Mouse (Mus musculus) lung, embryonic 15.5 days (tissue): Measurements from ENCODE around the gene Spock1. TPM values are rescaled to one million over a fixed set of nuclear protein-coding genes. Genes with fewer than 3 reads are reported as not detected.

ENCODE experiments used
- ATAC-seq: fragments of 200-750 bp; cut with Nextera tagmentation; 2 replicates; pipeline ENCODE4 v1.8.0; 2017; ENCODE audit warnings: moderate number of reproducible peaks, borderline replicate concordance; ENCODE audit not compliant: low FRiP score, low TSS enrichment; ENCODE audit errors: extremely low read depth
- H3K27ac ChIP-seq: fragments of 300-500 bp; sonication (generic); 2 replicates; pipeline ENCODE4 v1.5.1; 2015; ENCODE audit warnings: moderate library complexity, mild to moderate bottlenecking, inconsistent platforms
- H3K27me3 ChIP-seq: fragments of 300-500 bp; sonication (generic); 2 replicates; pipeline ENCODE4 v1.6.1; 2015; ENCODE audit warnings: inconsistent platforms
- H3K36me3 ChIP-seq: fragments of 300-500 bp; sonication (generic); 2 replicates; pipeline ENCODE4 v1.6.1; 2015; ENCODE audit warnings: inconsistent platforms
- H3K4me1 ChIP-seq: fragments of 300-500 bp; sonication (generic); 2 replicates; pipeline ENCODE4 v1.6.1; 2015; ENCODE audit warnings: inconsistent platforms
- H3K4me2 ChIP-seq: fragments of 300-500 bp; sonication (generic); 2 replicates; pipeline ENCODE4 v1.6.1; 2015; ENCODE audit warnings: inconsistent platforms, mild to moderate bottlenecking, moderate library complexity
- H3K4me3 ChIP-seq: fragments of 300-500 bp; sonication (generic); 2 replicates; pipeline ENCODE4 v1.5.1; 2015; ENCODE audit warnings: mild to moderate bottlenecking, inconsistent platforms
- H3K9ac ChIP-seq: fragments of 300-500 bp; sonication (generic); 2 replicates; pipeline ENCODE4 v1.6.1; 2015; ENCODE audit warnings: inconsistent platforms
- H3K9me3 ChIP-seq: fragments of 300-500 bp; sonication (generic); 2 replicates; pipeline ENCODE4 v1.6.1; 2016; ENCODE audit warnings: inconsistent platforms
- WGBS: fragments of 180-500 bp; shearing (Covaris S2); methylation state at CpG from one replicate; pipeline ENCODE4 v1.1.7; 2015; 5-methylcytosine and 5-hydroxymethylcytosine counted together
- polyA plus RNA-seq: library from polyadenylated mRNA; unstranded; fragments of >200 nt; fragmentation: Nextera tagmentation; extraction: Ambion mirVana; gene quantifications from 2 replicates; pipeline ENCODE4 v1.2.1, GENCODE M21; 2015

Spock1 gene
- polyA plus RNA-seq, 1 experiment from 2014 or later: 0.32 TPM

DNA sequence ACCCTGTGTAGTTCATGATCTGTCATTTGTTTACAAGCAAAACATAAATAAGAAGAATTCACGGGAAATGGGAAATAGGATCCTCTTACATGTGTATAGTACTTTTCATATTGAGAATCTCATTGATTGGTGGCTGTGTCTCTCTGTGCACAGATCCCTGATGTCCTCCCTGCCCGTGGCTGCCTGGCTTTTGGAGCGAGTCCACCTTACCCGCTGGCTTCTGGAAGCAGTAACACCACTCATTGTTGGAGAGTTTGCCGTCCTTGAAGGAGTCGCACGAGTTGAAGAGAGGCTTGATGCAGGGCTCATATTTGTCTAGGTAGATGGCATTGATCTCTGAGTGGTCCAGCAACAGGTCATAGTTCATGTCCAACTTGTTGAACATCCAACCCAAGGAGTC lies 468.0 kb downstream of the Spock1 start:
- Histone ChIP-seq H3K27ac (no peak overlapping the region), H3K4me3 (no peak overlapping the region), H3K4me1 (no peaks in the 10 kb centered on the region), H3K9ac (no peak overlapping the region), H3K36me3 (no peaks in the 10 kb centered on the region), H3K27me3 (no peaks in the 10 kb centered on the region), H3K9me3 (no peaks in the 10 kb centered on the region), H3K4me2 (no peak overlapping the region)
- no peak for ATAC-seq
- WGBS: 68% methylated on average over 7 of the region's 7 CpGs

DNA sequence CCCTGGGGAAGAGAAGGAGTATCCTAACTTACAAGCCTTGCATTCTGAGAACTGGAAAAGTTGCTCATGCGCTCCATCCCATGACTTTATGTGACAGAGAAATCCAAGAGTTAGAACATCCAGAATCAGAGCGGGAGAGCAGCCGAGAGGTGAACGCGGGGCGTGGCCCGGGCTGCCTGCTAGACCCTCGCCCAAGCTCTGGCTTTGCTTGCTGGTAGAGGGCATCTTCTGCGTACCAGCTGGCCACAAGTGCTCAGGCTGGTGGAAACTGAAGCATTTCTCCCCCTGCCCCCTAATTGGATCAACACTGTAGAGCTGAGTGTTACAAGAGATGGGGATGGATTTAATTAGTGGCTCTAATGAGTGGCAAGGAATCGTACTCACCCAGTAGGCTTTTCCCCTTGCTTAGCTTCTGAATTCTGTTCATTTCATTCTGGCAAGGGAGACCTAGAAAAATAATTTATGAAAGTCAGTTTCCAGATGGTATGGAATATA lies 472.4 kb downstream of the Spock1 start:
- no peak for ATAC-seq
- H3K4me2 ChIP-seq: no peak overlapping the region
- no peak overlapping the region for H3K4me3 ChIP-seq
- H3K9ac ChIP-seq: no peak overlapping the region
- H3K27ac ChIP-seq: no peak overlapping the region
- no peaks in the 10 kb centered on the region for H3K36me3 ChIP-seq
- H3K9me3 ChIP-seq: no peaks in the 10 kb centered on the region
- no peaks in the 10 kb centered on the region for H3K27me3 ChIP-seq
- WGBS: 88% methylated on average over 10 of the region's 10 CpGs
- no peaks in the 10 kb centered on the region for H3K4me1 ChIP-seq

GRCm38 (mm10) chr13:57433848-57434247 lies 474.3 kb downstream of the Spock1 start:
- H3K36me3 ChIP-seq: no peaks in the 10 kb centered on the region
- H3K9me3 ChIP-seq: no peaks in the 10 kb centered on the region
- no peaks in the 10 kb centered on the region for H3K4me1 ChIP-seq
- H3K4me2 ChIP-seq: no peak overlapping the region
- H3K27me3 ChIP-seq: no peaks in the 10 kb centered on the region
- WGBS: 87% methylated on average over 4 of the region's 4 CpGs
- H3K27ac ChIP-seq: no peak overlapping the region
- no peak for ATAC-seq
- no peak overlapping the region for H3K4me3 ChIP-seq
- H3K9ac ChIP-seq: no peak overlapping the region

GRCm38 (mm10) chr13:57431815-57432214 lies 476.3 kb downstream of the Spock1 start:
- WGBS: 90% methylated on average over 4 of the region's 4 CpGs
- ATAC-seq: no peak
- Histone ChIP-seq H3K9me3 (no peaks in the 10 kb centered on the region), H3K27me3 (no peaks in the 10 kb centered on the region), H3K4me2 (no peak overlapping the region), H3K27ac (no peak overlapping the region), H3K36me3 (no peaks in the 10 kb centered on the region), H3K4me3 (no peak overlapping the region), H3K4me1 (no peaks in the 10 kb centered on the region), H3K9ac (no peak overlapping the region)

DNA sequence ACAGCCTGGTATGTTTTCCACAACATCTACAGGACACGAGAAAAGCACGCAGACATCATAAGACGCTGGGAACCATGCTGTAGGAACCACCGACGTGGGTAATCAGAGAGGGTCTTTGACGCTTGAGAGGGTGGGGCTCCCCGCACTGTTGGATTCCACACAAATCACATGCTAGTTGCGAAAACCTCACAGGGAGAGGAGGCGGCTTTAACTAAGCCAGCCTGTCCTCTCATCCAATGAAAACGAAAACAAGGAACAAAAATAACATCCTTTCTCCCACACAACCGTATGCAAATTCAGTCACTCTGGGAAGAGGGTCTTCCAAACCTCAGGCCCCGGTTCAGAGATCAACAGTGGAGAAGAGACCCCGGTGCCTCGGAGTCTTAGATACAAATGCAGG lies 479.3 kb downstream of the Spock1 start:
- no peaks in the 10 kb centered on the region for H3K9me3 ChIP-seq
- no peaks in the 10 kb centered on the region for H3K4me1 ChIP-seq
- H3K27ac ChIP-seq: no peak overlapping the region
- 67% methylated on average over 14 of the region's 14 CpGs for WGBS
- H3K27me3 ChIP-seq: no peaks in the 10 kb centered on the region
- H3K9ac ChIP-seq: no peak overlapping the region
- H3K36me3 ChIP-seq: no peaks in the 10 kb centered on the region
- no peak for ATAC-seq
- H3K4me3 ChIP-seq: no peak overlapping the region
- no peak overlapping the region for H3K4me2 ChIP-seq

GRCm38 (mm10) chr13:57418781-57419180 lies 489.4 kb downstream of the Spock1 start:
- H3K27ac ChIP-seq: no peak overlapping the region
- 78% methylated on average over 5 of the region's 5 CpGs for WGBS
- no peaks in the 10 kb centered on the region for H3K36me3 ChIP-seq
- no peak overlapping the region for H3K4me3 ChIP-seq
- H3K27me3 ChIP-seq: no peaks in the 10 kb centered on the region
- H3K9ac ChIP-seq: no peak overlapping the region
- no peaks in the 10 kb centered on the region for H3K9me3 ChIP-seq
- H3K4me1 ChIP-seq: no peaks in the 10 kb centered on the region
- ATAC-seq: no peak
- H3K4me2 ChIP-seq: no peak overlapping the region

DNA sequence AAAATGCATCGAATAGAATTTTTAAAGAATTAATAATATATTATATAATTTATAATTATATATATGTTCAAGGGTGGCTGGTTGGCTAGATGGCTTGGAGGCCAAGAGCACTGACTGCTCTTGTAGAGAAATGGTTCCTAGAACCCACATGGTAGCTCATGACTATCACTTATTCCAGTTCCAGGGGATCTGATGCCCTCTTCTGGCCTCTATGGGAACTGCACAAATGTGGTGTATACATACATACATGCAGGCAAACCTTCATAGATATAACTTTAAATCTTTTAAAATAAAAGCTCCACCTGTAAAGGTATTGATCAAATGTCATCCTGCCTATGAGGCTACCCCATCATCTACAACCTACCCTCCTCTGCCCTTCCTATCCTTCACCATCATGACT lies 493.4 kb downstream of the Spock1 start:
- Histone ChIP-seq H3K4me3 (no peak overlapping the region), H3K9ac (no peak overlapping the region), H3K27ac (no peak overlapping the region), H3K9me3 (no peaks in the 10 kb centered on the region), H3K27me3 (no peaks in the 10 kb centered on the region), H3K4me1 (no peaks in the 10 kb centered on the region), H3K4me2 (no peak overlapping the region), H3K36me3 (no peaks in the 10 kb centered on the region)
- 93% methylated on average over 1 of the region's 1 CpGs for WGBS
- ATAC-seq: no peak

DNA sequence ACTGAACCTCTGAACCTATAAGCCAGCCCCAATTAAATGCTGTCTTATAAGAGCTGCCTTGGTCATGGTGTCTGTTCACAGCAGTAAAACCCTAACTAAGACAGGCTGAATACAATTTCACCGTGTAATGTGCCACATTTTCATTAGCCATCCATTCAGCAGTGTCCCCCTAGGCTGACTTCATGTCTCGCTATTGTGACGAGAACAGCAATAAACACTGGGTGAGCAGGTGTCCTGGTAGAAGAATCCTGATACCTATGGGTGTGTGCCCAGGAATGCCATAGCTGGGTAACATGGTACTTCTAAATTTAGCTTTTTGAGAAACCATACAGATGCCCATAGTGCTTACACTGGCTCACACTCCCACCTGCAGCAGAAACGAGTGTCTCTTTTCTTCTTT lies 500.5 kb downstream of the Spock1 start:
- Histone ChIP-seq H3K27me3 (no peaks in the 10 kb centered on the region), H3K36me3 (no peaks in the 10 kb centered on the region), H3K4me1 (no peaks in the 10 kb centered on the region), H3K9me3 (no peaks in the 10 kb centered on the region), H3K27ac (no peak overlapping the region), H3K9ac (no peak overlapping the region), H3K4me2 (no peak overlapping the region), H3K4me3 (no peak overlapping the region)
- 85% methylated on average over 4 of the region's 4 CpGs for WGBS
- ATAC-seq: no peak

DNA sequence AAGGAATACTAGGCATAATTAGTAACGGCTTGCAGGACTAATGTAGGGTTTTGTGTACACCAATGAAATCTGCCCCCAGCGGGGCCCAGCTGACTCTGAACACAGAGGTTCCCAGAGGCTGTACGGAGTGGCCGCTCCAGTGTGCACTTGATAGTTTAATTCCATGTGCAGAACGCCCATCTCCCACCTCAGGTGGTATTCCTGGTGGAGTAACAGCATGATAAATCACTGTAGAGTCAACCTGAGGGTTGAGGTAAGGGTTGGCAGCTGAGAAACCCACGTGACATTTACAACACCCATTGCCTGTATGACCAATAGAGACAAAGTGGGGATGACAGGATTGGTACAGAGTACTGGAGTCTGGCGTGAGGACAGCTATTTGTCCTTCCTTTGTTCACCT lies 505.7 kb downstream of the Spock1 start:
- Histone ChIP-seq H3K36me3 (no peaks in the 10 kb centered on the region), H3K27me3 (no peaks in the 10 kb centered on the region), H3K4me3 (no peak overlapping the region), H3K4me1 (no peaks in the 10 kb centered on the region), H3K9me3 (no peaks in the 10 kb centered on the region), H3K4me2 (no peak overlapping the region), H3K27ac (no peak overlapping the region), H3K9ac (no peak overlapping the region)
- WGBS: 80% methylated on average over 7 of the region's 7 CpGs
- no peak for ATAC-seq

DNA sequence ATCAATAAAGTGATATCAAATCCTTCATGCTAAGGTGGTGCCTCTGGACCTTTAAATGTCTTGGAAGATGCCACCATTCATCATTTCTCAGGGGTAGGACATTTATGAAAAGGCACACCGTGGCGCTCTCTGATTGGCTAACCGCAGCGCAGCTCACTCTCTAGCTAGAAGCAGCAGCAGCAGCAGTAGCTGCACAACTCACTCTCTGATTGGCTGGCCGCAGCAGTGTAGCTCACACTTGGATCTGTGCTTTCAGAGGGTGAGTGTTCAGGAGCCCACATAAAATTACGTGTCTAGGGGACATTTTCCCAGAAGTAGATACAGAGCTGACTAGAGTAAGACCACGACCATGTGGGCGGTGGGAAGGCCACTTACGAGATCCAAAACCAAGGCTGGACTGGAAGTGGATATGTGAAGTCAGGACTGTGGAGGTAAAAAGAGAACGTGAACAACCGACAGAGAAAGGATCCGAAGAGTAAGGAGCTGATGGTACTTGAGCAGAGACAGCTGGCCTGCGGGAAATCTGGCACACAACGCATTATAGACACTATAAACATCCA lies 535.9 kb downstream of the Spock1 start:
- Histone ChIP-seq H3K4me3 (no peak overlapping the region), H3K27ac (no peak overlapping the region), H3K4me2 (no peak overlapping the region), H3K9me3 (no peaks in the 10 kb centered on the region), H3K27me3 (no peaks in the 10 kb centered on the region), H3K4me1 (no peaks in the 10 kb centered on the region), H3K36me3 (no peaks in the 10 kb centered on the region), H3K9ac (no peak overlapping the region)
- WGBS: 77% methylated on average over 14 of the region's 14 CpGs
- no peak for ATAC-seq

Other genes starting within 250 kb of the Spock1 start
- 4.2 and 4.8 TPM in 2 replicates for gene Klhl3, start 205.3 kb upstream of the Spock1 start, polyA plus RNA-seq
- gene Hnrnpa0, start 220.2 kb upstream of the Spock1 start, polyA plus RNA-seq: 36.2 and 37.8 TPM in 2 replicates
- 34.9 and 36.2 TPM in 2 replicates for gene Idnk, start 249.3 kb upstream of the Spock1 start, polyA plus RNA-seq